Mouse (Mus musculus): ENCODE data around the gene Grwd1.

DNA sequence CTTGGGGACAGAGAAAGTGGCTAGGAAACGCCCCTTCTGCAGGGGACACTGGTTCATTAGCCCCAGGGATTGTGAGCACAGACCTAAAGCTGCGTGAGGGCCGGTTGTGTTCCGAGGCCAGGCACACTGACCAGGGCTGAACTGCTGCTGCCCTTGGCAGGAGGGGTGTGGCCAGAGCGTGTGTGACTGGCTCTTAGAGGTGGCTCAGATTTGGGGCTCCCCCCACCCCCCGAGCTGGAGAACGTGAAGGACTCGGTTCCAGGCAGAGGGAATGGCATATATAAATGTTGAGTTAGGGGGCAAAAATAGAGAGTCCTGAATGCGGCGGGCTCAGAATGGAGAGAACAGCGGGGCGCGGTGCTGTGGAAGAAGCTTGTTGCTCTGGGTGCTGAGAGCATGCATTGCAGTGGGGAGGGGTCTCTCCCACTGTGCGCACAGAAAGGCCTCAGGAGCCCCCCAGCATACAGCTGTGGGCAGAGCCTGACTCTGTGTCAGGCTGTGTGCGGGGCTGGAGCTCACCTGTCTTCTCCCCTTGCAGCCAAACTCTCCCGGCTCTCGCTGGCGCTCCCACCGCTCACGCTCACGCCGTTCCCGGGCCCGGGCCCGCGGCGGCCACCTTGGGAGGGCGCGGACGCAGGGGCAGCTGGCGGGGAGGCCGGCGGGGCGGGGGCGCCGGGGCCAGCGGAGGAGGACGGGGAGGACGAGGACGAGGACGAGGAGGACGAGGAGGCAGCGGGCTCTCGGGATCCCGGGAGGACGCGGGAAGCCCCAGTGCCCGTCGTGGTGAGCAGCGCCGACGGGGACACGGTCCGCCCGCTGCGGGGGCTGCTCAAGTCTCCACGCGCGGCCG is 32.9 kb downstream of the Grwd1 start:
- TF ChIP-seq CTCF (IDR thresholded peaks at IDR 0.05; ENCODE audit: borderline replicate concordance, insufficient read depth, low read depth, low read length), result no peak
- TF ChIP-seq POLR2A (IDR thresholded peaks at IDR 0.05; ENCODE audit: borderline replicate concordance, insufficient read depth, low read length), result no peak

Measured in cerebellum, adult 2 months (tissue).